Mouse (Mus musculus) liver, postnatal 0 days (tissue): ENCODE data around the gene Odr4. TPM values are rescaled to one million over a fixed set of nuclear protein-coding genes. Genes with fewer than 3 reads are reported as not detected.

Experiments
- ATAC-seq: fragments of 200-750 bp; cut with Nextera tagmentation; 2 replicates; pipeline ENCODE4 v1.8.0; 2017; ENCODE audit warnings: mild to moderate bottlenecking, moderate library complexity
- DNase-seq: peaks from one replicate; pipeline ENCODE4 v3.0.0-alpha.2; 2016
- H3K27ac ChIP-seq: fragments of 300-500 bp; sonication (generic); 2 replicates; pipeline ENCODE4 v1.5.1; 2014; ENCODE audit warnings: antibody characterized with exemption, moderate library complexity, mild to moderate bottlenecking, low read depth
- H3K27me3 ChIP-seq: fragments of 300-500 bp; sonication (generic); 2 replicates; pipeline ENCODE4 v1.6.1; 2014; ENCODE audit warnings: low read length, control low read depth, mixed read lengths; ENCODE audit not compliant: insufficient read depth
- H3K36me3 ChIP-seq: fragments of 300-500 bp; sonication (generic); replicated peaks from 2 replicates; pipeline ENCODE4 v1.6.1; 2014; ENCODE audit warnings: mild to moderate bottlenecking, control low read depth, low read length, moderate library complexity, mixed read lengths; ENCODE audit not compliant: insufficient read depth
- H3K4me1 ChIP-seq: fragments of 300-500 bp; sonication (generic); 2 replicates; pipeline ENCODE4 v1.6.1; 2014; ENCODE audit warnings: antibody characterized with exemption, mild to moderate bottlenecking, control low read depth; ENCODE audit not compliant: insufficient read depth
- H3K4me2 ChIP-seq: fragments of 300-500 bp; sonication (generic); 2 replicates; pipeline ENCODE4 v1.6.1; 2014; ENCODE audit warnings: low read depth, mild to moderate bottlenecking, low read length, moderate library complexity, mixed read lengths
- H3K4me3 ChIP-seq: fragments of 300-500 bp; sonication (generic); 2 replicates; pipeline ENCODE4 v1.5.1; 2014; ENCODE audit warnings: low read depth, low read length
- H3K9ac ChIP-seq: fragments of 300-500 bp; sonication (generic); replicated peaks from 2 replicates; pipeline ENCODE4 v1.6.1; 2014; ENCODE audit warnings: mild to moderate bottlenecking, moderate library complexity
- H3K9me3 ChIP-seq: fragments of 300-500 bp; sonication (generic); 2 replicates; pipeline ENCODE4 v1.6.1; 2016; ENCODE audit warnings: mild to moderate bottlenecking, control low read depth, low read length, mixed read lengths
- CTCF ChIP-seq: sonication (generic); IDR thresholded peaks from 2 replicates; pipeline ENCODE4 v1.5.1; 2016; ENCODE audit warnings: antibody characterized with exemption, low read depth
- EP300 ChIP-seq: IDR thresholded peaks from 2 replicates; pipeline ENCODE4 v1.6.1; 2016; ENCODE audit warnings: antibody characterized with exemption, low read depth, mild to moderate bottlenecking
- WGBS: fragments of 180-500 bp; shearing (Covaris S2); extraction: QIAGEN DNeasy Blood & Tissue Kit; methylation state at CpG from one replicate; pipeline ENCODE4 v1.1.7; 2014; ENCODE audit not compliant: insufficient replicate concordance; 5-methylcytosine and 5-hydroxymethylcytosine counted together
- polyA plus RNA-seq: library from polyadenylated mRNA; unstranded; fragments of >200 nt; fragmentation: Nextera tagmentation; extraction: Ambion mirVana; gene quantifications from 2 replicates; pipeline ENCODE4 v1.2.1, GENCODE M21; 2015

Odr4 gene
- polyA plus RNA-seq, 1 experiment from 2014 or later: 20.4 TPM

DNA sequence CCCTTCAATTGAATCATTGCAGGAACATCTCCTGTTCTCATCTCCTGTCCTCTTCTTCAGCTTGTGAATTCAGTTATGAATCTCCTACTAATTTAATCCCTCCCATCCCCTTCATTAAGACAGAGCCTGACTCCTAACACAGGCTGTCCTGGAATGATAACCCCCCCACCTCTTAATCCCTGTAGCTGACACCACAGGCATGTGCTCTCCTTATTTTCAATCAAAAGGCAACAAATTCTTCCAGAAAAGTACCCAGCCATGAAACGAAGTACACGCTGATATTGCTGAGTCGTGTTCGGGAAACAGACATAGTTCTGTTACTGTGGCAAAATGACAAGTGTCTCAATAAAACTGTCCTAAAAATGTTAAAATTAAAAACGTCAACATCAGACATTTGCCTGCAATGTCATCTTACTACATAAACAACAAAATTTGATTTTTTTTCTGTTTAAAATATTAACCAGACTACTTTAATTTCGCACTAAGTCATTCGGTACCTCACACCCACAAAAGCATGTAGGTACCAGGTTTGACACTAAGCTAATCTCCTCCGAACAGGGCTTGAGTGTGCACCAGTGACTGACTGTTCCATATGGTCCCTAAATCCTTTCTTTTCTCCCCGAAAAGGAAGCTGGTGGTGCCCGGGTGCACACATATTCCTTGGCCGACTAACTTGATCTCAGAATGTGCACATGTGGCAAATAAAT is 796 bp downstream of the Odr4 start:
- Histone ChIP-seq H3K4me3 (peak overlapping the region; percentile 94), H3K27me3 (no peaks in the 10 kb centered on the region), H3K9me3 (no peaks in the 10 kb centered on the region), H3K9ac (peak overlapping the region; percentile 84), H3K27ac (peak overlapping the region; percentile 97), H3K4me1 (no peaks in the 10 kb centered on the region), H3K36me3 (peaks cover 32% of the 10 kb centered on the region), H3K4me2 (peak overlapping the region; percentile 82)
- TF ChIP-seq EP300 (no peak), CTCF (no peak)
- ATAC-seq: no peak; the same call in 1 of the 2 replicates
- no peak for DNase-seq
- whole genome bisulfite sequencing: 10% methylated on average over 11 of the region's 11 CpGs

GRCm38 (mm10) chr1:150389390-150390129 is 3.3 kb downstream of the Odr4 start:
- TF ChIP-seq CTCF: no peak
- TF ChIP-seq EP300: no peak
- no peaks in the 10 kb centered on the region for H3K9me3 ChIP-seq
- no peak overlapping the region for H3K4me2 ChIP-seq
- WGBS: 86% methylated on average over 6 of the region's 6 CpGs
- peaks cover 19% of the 10 kb centered on the region for H3K36me3 ChIP-seq
- ATAC-seq (no peak), DNase-seq (no peak)
- H3K9ac ChIP-seq: no peak overlapping the region
- no peak overlapping the region for H3K27ac ChIP-seq
- no peak overlapping the region for H3K4me3 ChIP-seq
- H3K4me1 ChIP-seq: no peaks in the 10 kb centered on the region
- no peaks in the 10 kb centered on the region for H3K27me3 ChIP-seq

DNA sequence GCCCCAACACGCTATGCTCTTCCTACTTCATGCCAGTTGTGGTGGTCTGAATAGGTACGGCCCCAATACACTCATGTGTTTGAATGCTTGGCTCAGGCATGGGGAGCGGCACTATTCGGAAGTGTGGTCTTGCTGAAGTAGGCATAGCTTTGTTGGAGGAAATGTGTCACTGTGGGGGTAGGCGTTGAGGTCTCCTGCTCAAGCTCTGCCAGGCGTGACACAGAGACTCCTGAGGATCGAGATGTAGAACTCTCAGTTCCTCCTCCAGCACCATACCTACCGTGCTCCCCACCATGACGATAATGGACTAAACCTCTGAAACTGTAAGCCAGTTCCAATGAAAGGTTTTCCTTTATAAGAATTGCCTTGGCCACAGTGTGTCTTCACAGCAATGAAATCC is 5.3 kb downstream of the Odr4 start:
- TF ChIP-seq EP300: no peak
- TF ChIP-seq CTCF: no peak
- DNase-seq (no peak), ATAC-seq (no peak)
- no peaks in the 10 kb centered on the region for H3K9me3 ChIP-seq
- WGBS: 81% methylated on average over 9 of the region's 9 CpGs
- H3K9ac ChIP-seq: no peak overlapping the region
- H3K4me2 ChIP-seq: no peak overlapping the region
- peaks cover 32% of the 10 kb centered on the region for H3K36me3 ChIP-seq
- H3K27me3 ChIP-seq: no peaks in the 10 kb centered on the region
- H3K4me3 ChIP-seq: no peak overlapping the region
- no peaks in the 10 kb centered on the region for H3K4me1 ChIP-seq
- no peak overlapping the region for H3K27ac ChIP-seq

DNA sequence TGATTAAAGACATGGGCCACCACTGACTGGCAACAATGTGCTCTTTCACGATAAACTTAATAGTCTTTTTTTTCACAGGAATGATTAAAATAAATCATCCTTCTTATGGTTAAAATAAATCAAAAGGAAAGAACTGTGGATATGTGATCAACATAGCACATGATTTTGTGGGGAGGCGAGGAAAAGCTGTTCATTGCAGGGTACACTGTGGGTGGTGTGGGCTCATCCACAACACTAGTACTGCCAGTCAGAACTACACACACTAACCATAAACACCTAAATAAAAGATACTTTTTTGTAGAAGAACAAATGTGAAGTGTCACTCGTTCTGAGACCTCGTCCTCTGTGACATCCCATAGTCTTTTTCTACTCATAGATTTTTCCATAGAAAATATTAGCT is 8.7 kb downstream of the Odr4 start:
- DNase-seq (no peak), ATAC-seq (no peak)
- Histone ChIP-seq H3K4me3 (no peak overlapping the region), H3K27ac (no peak overlapping the region), H3K36me3 (peaks cover 32% of the 10 kb centered on the region), H3K4me1 (no peaks in the 10 kb centered on the region), H3K4me2 (no peak overlapping the region), H3K27me3 (no peaks in the 10 kb centered on the region), H3K9me3 (no peaks in the 10 kb centered on the region), H3K9ac (no peak overlapping the region)
- TF ChIP-seq EP300: no peak
- no peak for TF ChIP-seq CTCF
- WGBS: 85% methylated on average over 4 of the region's 4 CpGs

DNA sequence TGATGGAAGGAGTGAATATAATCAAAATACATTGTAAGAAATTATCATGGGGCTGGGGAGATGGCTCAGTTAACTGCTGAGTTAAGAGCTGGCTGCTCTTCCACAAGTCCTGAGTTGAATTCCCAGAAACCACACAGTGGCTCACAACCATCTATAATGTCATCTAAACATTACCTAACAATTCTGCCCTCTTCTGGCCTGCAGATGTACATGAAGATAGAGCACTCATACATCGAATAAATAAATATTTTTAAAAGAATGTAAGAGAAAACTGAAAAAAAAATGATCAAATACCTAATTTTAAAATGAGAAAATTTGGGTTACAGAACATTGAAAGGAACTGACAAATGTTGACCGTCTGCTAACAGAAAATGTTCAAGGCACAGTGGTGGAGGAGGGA is 18.6 kb downstream of the Odr4 start:
- ATAC-seq (no peak), DNase-seq (no peak)
- 78% methylated on average over 2 of the region's 2 CpGs for WGBS
- no peaks in the 10 kb centered on the region for H3K9me3 ChIP-seq
- no peak for TF ChIP-seq EP300
- no peak for TF ChIP-seq CTCF
- H3K36me3 ChIP-seq: peaks cover 15% of the 10 kb centered on the region
- no peaks in the 10 kb centered on the region for H3K4me1 ChIP-seq
- no peak overlapping the region for H3K4me2 ChIP-seq
- H3K9ac ChIP-seq: no peak overlapping the region
- no peaks in the 10 kb centered on the region for H3K27me3 ChIP-seq
- H3K27ac ChIP-seq: no peak overlapping the region
- no peak overlapping the region for H3K4me3 ChIP-seq

GRCm38 (mm10) chr1:150372895-150373294 is 20.0 kb downstream of the Odr4 start:
- Histone ChIP-seq H3K4me3 (no peak overlapping the region), H3K9me3 (no peaks in the 10 kb centered on the region), H3K4me1 (no peaks in the 10 kb centered on the region), H3K27me3 (no peaks in the 10 kb centered on the region), H3K36me3 (peaks cover 11% of the 10 kb centered on the region), H3K27ac (no peak overlapping the region), H3K9ac (no peak overlapping the region), H3K4me2 (no peak overlapping the region)
- DNase-seq (no peak), ATAC-seq (no peak)
- TF ChIP-seq CTCF (peak; percentile 54), EP300 (no peak)
- WGBS: 69% methylated on average over 3 of the region's 3 CpGs
